Mouse (Mus musculus) urinary bladder, adult 2 months (tissue): ENCODE measurements around the gene Arhgef15. TPM values are rescaled to one million over a fixed set of nuclear protein-coding genes. Genes with fewer than 3 reads are reported as not detected.
"Not testable (repeated sequence)": the region's sequence is repeated elsewhere in the genome, so short reads cannot be mapped to it uniquely, and the experiment has no call there.

Source experiments
- DNase-seq: peaks from one replicate; pipeline ENCODE4 v3.0.0; 2022; ENCODE audit warnings: low spot score
- polyA plus RNA-seq: library from polyadenylated mRNA; depleted of rRNA; stranded (reverse); fragments of >200 nt; gene quantifications from 2 replicates; pipeline ENCODE4 v1.2.3, GENCODE M21; 2012; rRNA removed

Gene Arhgef15
- 7.9 and 10.6 TPM in 2 replicates for polyA plus RNA-seq

- no peak for DNase-seq
Observed at GRCm38 (mm10) chr11:68957308-68957707, at the start of gene Arhgef15. TSS of gene Arhgef15 (minus strand) at chr11:68957480.

GRCm38 (mm10) chr11:69006575-69006974 lies 49.3 kb upstream of the Arhgef15 start:
- not testable (repeated sequence) for DNase-seq

GRCm38 (mm10) chr11:69005193-69005592 lies 47.9 kb upstream of the Arhgef15 start:
- no peak for DNase-seq

GRCm38 (mm10) chr11:69003592-69003991 lies 46.3 kb upstream of the Arhgef15 start:
- no peak for DNase-seq

- DNase-seq = not testable (repeated sequence)
Observed at GRCm38 (mm10) chr11:69002782-69003181, 45.5 kb upstream of the Arhgef15 start.

GRCm38 (mm10) chr11:68997080-68997479 lies 39.8 kb upstream of the Arhgef15 start:
- DNase-seq = no peak

GRCm38 (mm10) chr11:68994377-68994776 lies 37.1 kb upstream of the Arhgef15 start:
- no peak for DNase-seq

- no peak for DNase-seq
Observed at GRCm38 (mm10) chr11:68993122-68993521, 35.8 kb upstream of the Arhgef15 start.

- no peak for DNase-seq
Observed at GRCm38 (mm10) chr11:68988341-68988740, 31.1 kb upstream of the Arhgef15 start.

GRCm38 (mm10) chr11:68987365-68987882 lies 30.1 kb upstream of the Arhgef15 start:
- DNase-seq = no peak

- peak; percentile 63 for DNase-seq
Observed at GRCm38 (mm10) chr11:68982639-68983369, 25.5 kb upstream of the Arhgef15 start.

- DNase-seq = no peak
Observed at GRCm38 (mm10) chr11:68980919-68981318, 23.6 kb upstream of the Arhgef15 start.

- no peak for DNase-seq
Observed at GRCm38 (mm10) chr11:68979320-68979733, 22.0 kb upstream of the Arhgef15 start.

- DNase-seq = no peak
Observed at GRCm38 (mm10) chr11:68975601-68976000, 18.3 kb upstream of the Arhgef15 start.

- DNase-seq = no peak
Observed at GRCm38 (mm10) chr11:68975085-68975484, 17.8 kb upstream of the Arhgef15 start, which contains the start of gene Rangrf. TSS of gene Rangrf (minus strand) at chr11:68975185.

- no peak for DNase-seq
Observed at GRCm38 (mm10) chr11:68974059-68974450, 16.8 kb upstream of the Arhgef15 start.

GRCm38 (mm10) chr11:68973250-68974058 lies 16.2 kb upstream of the Arhgef15 start:
- peak; percentile 55 for DNase-seq

GRCm38 (mm10) chr11:68970232-68970631 lies 13.0 kb upstream of the Arhgef15 start:
- no peak for DNase-seq

- DNase-seq = no peak
Observed at GRCm38 (mm10) chr11:68968752-68969151, 11.5 kb upstream of the Arhgef15 start.

GRCm38 (mm10) chr11:68967337-68968282 lies 10.3 kb upstream of the Arhgef15 start, which contains the start of gene Slc25a35:
TSS of gene Slc25a35 (plus strand) at chr11:68968131.
- peak; percentile 81 for DNase-seq

- DNase-seq = no peak
Observed at GRCm38 (mm10) chr11:68966554-68966953, 9.3 kb upstream of the Arhgef15 start.
